Mouse (Mus musculus) CH12.LX (cell line): ENCODE data around the gene Rtel1. TPM values are rescaled to one million over a fixed set of nuclear protein-coding genes. Genes with fewer than 3 reads are reported as not detected.

Experiments
- DNase-seq: peaks from one replicate; pipeline ENCODE4 v3.0.0-alpha.2; 2013; ENCODE audit errors: extremely low read depth
- H3K27ac ChIP-seq: 2 replicates; pipeline ENCODE4 v1.5.1; 2012; ENCODE audit warnings: low read depth, mild to moderate bottlenecking, control low read depth, moderate library complexity; ENCODE audit not compliant: insufficient read depth
- H3K27me3 ChIP-seq: replicated peaks from 2 replicates; pipeline ENCODE3; 2012; ENCODE audit warnings: inconsistent platforms
- H3K36me3 ChIP-seq, 2 experiments: replicated peaks in 1 of 2; 2 replicates each; pipeline versions ENCODE3 to v1.6.1; 2012; ENCODE audit warnings: inconsistent platforms in 1 of 2, low read length in 1 of 2, mild to moderate bottlenecking in 1 of 2, mixed read lengths in 1 of 2, moderate library complexity in 1 of 2; ENCODE audit not compliant: control insufficient read depth in 1 of 2, insufficient read depth in 1 of 2
- H3K4me1 ChIP-seq, 2 experiments: 2 replicates each; pipeline ENCODE4 v1.6.1; 2012; ENCODE audit warnings: inconsistent platforms in 1 of 2, moderate library complexity in 1 of 2; ENCODE audit not compliant: insufficient read depth in 2 of 2, control insufficient read depth in 1 of 2
- H3K4me2 ChIP-seq: 2 replicates; pipeline ENCODE4 v1.6.1; 2012; ENCODE audit warnings: low read depth, mild to moderate bottlenecking, control low read depth; ENCODE audit not compliant: poor library complexity, insufficient read depth, severe bottlenecking
- H3K4me3 ChIP-seq, 3 experiments: fragments of 150-350 bp in 1 of 3; sonication (generic) in 1 of 3; replicated peaks in 1 of 3; 2 replicates each; pipeline versions ENCODE3 to v1.5.1; 2011 to 2012; ENCODE audit warnings: low read depth in 2 of 3, low read length in 2 of 3, mild to moderate bottlenecking in 2 of 3, moderate library complexity in 2 of 3, control low read depth in 1 of 3, improper control_type of control experiment in 1 of 3, inconsistent platforms in 1 of 3, mixed read lengths in 1 of 3; ENCODE audit not compliant: poor library complexity in 1 of 3
- H3K79me2 ChIP-seq: replicated peaks from 2 replicates; pipeline ENCODE4 v1.6.1; 2012; ENCODE audit warnings: mild to moderate bottlenecking, moderate library complexity; ENCODE audit not compliant: control insufficient read depth, poor library complexity, insufficient read depth, severe bottlenecking; ENCODE audit errors: extremely low read depth
- H3K9ac ChIP-seq: 2 replicates; pipeline ENCODE4 v1.6.1; 2012; ENCODE audit warnings: low read depth, mild to moderate bottlenecking, control low read depth, moderate library complexity; ENCODE audit not compliant: insufficient read depth
- H3K9me3 ChIP-seq: replicated peaks from 2 replicates; pipeline ENCODE3; 2012; ENCODE audit warnings: low read length, inconsistent platforms, mixed read lengths
- CHD2 ChIP-seq: IDR thresholded peaks from 2 replicates; pipeline ENCODE4 v1.6.1; 2011; ENCODE audit warnings: low read length, improper control_type of control experiment
- ETS1 ChIP-seq: conservative IDR thresholded peaks from 2 replicates; pipeline ENCODE4 v1.6.1; 2012; ENCODE audit warnings: low read depth, mild to moderate bottlenecking, inconsistent platforms, low read length, improper control_type of control experiment, moderate library complexity
- JUN ChIP-seq: IDR thresholded peaks from 2 replicates; pipeline ENCODE4 v1.6.1; 2011; ENCODE audit warnings: low read depth, mild to moderate bottlenecking, low read length, improper control_type of control experiment, moderate library complexity; ENCODE audit not compliant: insufficient read depth
- JUND ChIP-seq: conservative IDR thresholded peaks from 2 replicates; pipeline ENCODE4 v1.6.1; 2011; ENCODE audit warnings: low read depth, low read length, improper control_type of control experiment
- MAFK ChIP-seq: IDR thresholded peaks from 2 replicates; pipeline ENCODE4 v1.6.1; 2011; ENCODE audit warnings: low read length, improper control_type of control experiment; ENCODE audit not compliant: insufficient replicate concordance
- MEF2A ChIP-seq: IDR thresholded peaks from 2 replicates; pipeline ENCODE4 v1.6.1; 2014; ENCODE audit warnings: low read depth, mild to moderate bottlenecking, inconsistent platforms, low read length, improper control_type of control experiment, borderline replicate concordance
- MXI1 ChIP-seq: IDR thresholded peaks from 2 replicates; pipeline ENCODE4 v1.6.1; 2011; ENCODE audit warnings: mild to moderate bottlenecking, low read depth, low read length, improper control_type of control experiment
- MYC ChIP-seq: IDR thresholded peaks from 2 replicates; pipeline ENCODE4 v1.6.1; 2011; ENCODE audit warnings: low read depth, mild to moderate bottlenecking, improper control_type of control experiment, low read length
- NELFE ChIP-seq: IDR thresholded peaks from 2 replicates; pipeline ENCODE4 v1.6.1; 2011; ENCODE audit warnings: low read depth, low read length, improper control_type of control experiment
- PAX5 ChIP-seq: IDR thresholded peaks from 2 replicates; pipeline ENCODE4 v1.6.1; 2012; ENCODE audit warnings: low read length, inconsistent platforms, mixed read lengths
- POLR2A ChIP-seq: IDR thresholded peaks from 2 replicates; pipeline ENCODE4 v1.6.1; 2011; ENCODE audit warnings: low read depth, mild to moderate bottlenecking, improper control_type of control experiment, low read length
- POLR2AphosphoS2 ChIP-seq: IDR thresholded peaks from 2 replicates; pipeline ENCODE4 v1.6.1; 2011; ENCODE audit warnings: low read depth, low read length, improper control_type of control experiment
- RAD21 ChIP-seq: IDR thresholded peaks from 2 replicates; pipeline ENCODE4 v1.6.1; 2011; ENCODE audit warnings: low read depth, mild to moderate bottlenecking, low read length, improper control_type of control experiment, moderate library complexity
- SIN3A ChIP-seq: IDR thresholded peaks from 2 replicates; pipeline ENCODE4 v1.6.1; 2012; ENCODE audit warnings: low read length, improper control_type of control experiment, inconsistent platforms
- TBP ChIP-seq: conservative IDR thresholded peaks from 2 replicates; pipeline ENCODE4 v1.6.1; 2011; ENCODE audit warnings: low read depth, low read length, improper control_type of control experiment
- ZC3H11A ChIP-seq: IDR thresholded peaks from 2 replicates; pipeline ENCODE4 v1.6.1; 2012; ENCODE audit warnings: low read depth, mild to moderate bottlenecking, inconsistent platforms, low read length, improper control_type of control experiment
- ZKSCAN1 ChIP-seq: IDR thresholded peaks from 2 replicates; pipeline ENCODE4 v1.6.1; 2012; ENCODE audit warnings: low read depth, inconsistent platforms, low read length, improper control_type of control experiment, borderline replicate concordance
- ZMIZ1 ChIP-seq: IDR thresholded peaks from 2 replicates; pipeline ENCODE4 v1.6.1; 2012; ENCODE audit warnings: low read depth, mild to moderate bottlenecking, inconsistent platforms, low read length, improper control_type of control experiment
- dilution Hi-C: fragments of 300-500 bp; cut with MboI; formaldehyde crosslinking; loops from 2 replicates; pipeline ENCODE4 v1.14.3; 2020; ENCODE audit warnings: low sequenced_read_pairs; ENCODE audit not compliant: extremely low pct_unique_long_range_greater_than_20kb, extremely low pct_ligation_motif_present
- in situ Hi-C: fragments of 300-500 bp; cut with MboI; formaldehyde crosslinking; loops from 3 replicates; pipeline ENCODE4 v1.14.3; 2019; ENCODE audit warnings: low sequenced_read_pairs, low pct_ligation_motif_present, low pct_unique_long_range_greater_than_20kb, mixed read lengths
- polyA plus RNA-seq: library from polyadenylated mRNA; unstranded; fragments of >175 nt; gene quantifications from 2 replicates; pipeline ENCODE4 v1.2.1, GENCODE M21; 2012; ENCODE audit warnings: low read depth; ENCODE audit not compliant: insufficient read length
- total RNA-seq, 2 experiments: library from RNA; depleted of rRNA; stranded (reverse); fragments of 300-350 nt in 1 of 2; fragments of >200 nt in 1 of 2; gene quantifications; 2 replicates each; pipeline ENCODE4 v1.2.3; 2012 to 2014

Gene Rtel1
- total and polyA plus RNA-seq, 3 experiments = 65.4 to 89.2 (median 67.6) TPM

DNA sequence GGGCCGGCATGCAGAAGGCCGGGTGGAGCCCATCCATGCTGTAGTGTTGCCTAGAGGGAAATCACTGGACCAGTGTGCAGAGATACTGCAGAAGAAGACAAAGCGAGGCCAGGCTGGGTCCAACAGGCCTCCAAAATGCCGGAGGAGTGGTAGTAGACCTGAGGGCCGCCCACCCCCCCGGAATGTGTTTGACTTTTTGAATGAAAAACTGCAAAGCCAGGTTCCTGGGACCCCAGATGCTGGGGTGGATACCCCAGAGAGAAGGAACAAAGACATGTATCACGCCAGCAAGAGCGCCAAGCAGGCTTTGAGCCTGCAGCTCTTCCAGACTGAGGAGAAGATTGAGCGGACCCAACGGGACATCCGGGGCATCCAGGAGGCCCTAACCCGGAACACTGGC lies 60.2 kb downstream of the Rtel1 start, which contains the start of gene Lime1:
Gene Lime1 (plus strand): TSS at position 301 of the 400 bp plus-strand sequence.
- H3K4me1 ChIP-seq = peaks cover 19 to 50% of the 10 kb centered on the region in 2 experiments
- dilution Hi-C loops = no loop called here
- peaks cover 50 to 84% of the 10 kb centered on the region in 2 experiments for H3K36me3 ChIP-seq
- no peak within 1 kb of the TSS for H3K9ac ChIP-seq
- no peak for TF ChIP-seq JUN
- TF ChIP-seq POLR2A = no peak
- TF ChIP-seq SIN3A = no peak
- TF ChIP-seq MEF2A = no peak
- TF ChIP-seq RAD21 = no peak
- no peak for TF ChIP-seq MXI1
- no peak for TF ChIP-seq CHD2
- no peak for TF ChIP-seq TBP
- no peak for TF ChIP-seq MYC
- TF ChIP-seq MAFK = no peak
- no peak for TF ChIP-seq NELFE
- TF ChIP-seq ZMIZ1 = no peak
- no peak for TF ChIP-seq ZC3H11A
- TF ChIP-seq ZKSCAN1 = no peak
- no peaks in the 10 kb centered on the region for H3K9me3 ChIP-seq
- no peak for DNase-seq
- H3K27me3 ChIP-seq = no peaks in the 10 kb centered on the region
- peak within 1 kb of the TSS; percentile 59; the same call in 1 of the 2 replicates for H3K27ac ChIP-seq
- H3K79me2 ChIP-seq = peaks cover 17% of the 10 kb centered on the region
- no peak within 1 kb of the TSS for H3K4me2 ChIP-seq
- peak within 1 kb of the TSS in 1 of 3 experiments; percentile 63 for H3K4me3 ChIP-seq
- in situ Hi-C loops = no loop called here

DNA sequence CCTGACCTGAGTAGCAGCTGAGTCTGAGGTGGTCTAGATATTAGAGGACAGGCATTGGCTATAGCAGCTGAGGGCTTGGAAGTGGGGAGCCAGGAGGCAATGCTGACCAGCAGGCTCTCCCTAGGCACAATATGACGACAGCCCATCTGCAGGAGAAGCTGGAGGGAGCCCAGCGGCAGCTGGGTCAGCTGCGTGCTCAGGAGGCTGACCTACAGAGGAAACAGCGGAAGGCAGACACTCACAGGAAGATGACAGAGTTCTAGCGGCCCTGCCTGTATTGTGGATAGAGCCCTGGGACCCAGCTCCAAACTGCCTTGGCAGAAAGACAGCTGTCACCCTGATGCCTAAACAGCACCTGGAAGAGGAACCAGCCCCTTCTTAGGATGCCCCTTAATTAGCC lies 60.7 kb downstream of the Rtel1 start:
- no peak for TF ChIP-seq MYC
- TF ChIP-seq POLR2AphosphoS2 = no peak
- TF ChIP-seq ETS1 = no peak
- TF ChIP-seq PAX5 = no peak
- no peak for TF ChIP-seq JUND
- TF ChIP-seq, all 38 proteins: peak for 0
- peaks cover 52 to 85% of the 10 kb centered on the region in 2 experiments for H3K36me3 ChIP-seq
- no peak overlapping the region for H3K9ac ChIP-seq
- dilution Hi-C loops = no loop called here
- H3K9me3 ChIP-seq = no peaks in the 10 kb centered on the region
- in situ Hi-C loops = no loop called here
- H3K79me2 ChIP-seq = peaks cover 14% of the 10 kb centered on the region
- no peak overlapping the region for H3K27ac ChIP-seq
- DNase-seq = no peak
- no peak overlapping the region for H3K4me3 ChIP-seq
- no peaks in the 10 kb centered on the region for H3K27me3 ChIP-seq
- no peak overlapping the region for H3K4me2 ChIP-seq
- peaks cover 19 to 45% of the 10 kb centered on the region in 2 experiments for H3K4me1 ChIP-seq
